Mouse (Mus musculus) G1E-ER4 (cell line): ENCODE data around the gene Lrrc4. TPM values are rescaled to one million over a fixed set of nuclear protein-coding genes. Genes with fewer than 3 reads are reported as not detected.

Experiments used
- GATA1 ChIP-seq: IDR thresholded peaks from one replicate; pipeline ENCODE4 v1.8.0; 2012; ENCODE audit warnings: low read length, inconsistent platforms
- polyA plus RNA-seq: library from polyadenylated mRNA; stranded (reverse); fragments of >175 nt; gene quantifications from 2 replicates; pipeline ENCODE4 v1.2.3, GENCODE M21; 2012

Lrrc4 gene
- polyA plus RNA-seq, 1 experiment = not detected

- TF ChIP-seq GATA1 = no peak
These were observed 85.7 kb downstream of the Lrrc4 start for GRCm38 (mm10) chr6:28745864-28746263.

GRCm38 (mm10) chr6:28743586-28743985 lies 88.0 kb downstream of the Lrrc4 start:
- no peak for TF ChIP-seq GATA1

GRCm38 (mm10) chr6:28737601-28738000 lies 93.9 kb downstream of the Lrrc4 start:
- TF ChIP-seq GATA1 = no peak

- TF ChIP-seq GATA1 = no peak
These were observed 94.9 kb downstream of the Lrrc4 start for GRCm38 (mm10) chr6:28736665-28737064.

- TF ChIP-seq GATA1 = no peak
These were observed 96.4 kb downstream of the Lrrc4 start for GRCm38 (mm10) chr6:28735116-28735515.

- no peak for TF ChIP-seq GATA1
These were observed 97.5 kb downstream of the Lrrc4 start for GRCm38 (mm10) chr6:28733884-28734647.

GRCm38 (mm10) chr6:28731246-28731645 lies 100.3 kb downstream of the Lrrc4 start:
- TF ChIP-seq GATA1 = no peak

GRCm38 (mm10) chr6:28729649-28730048 lies 101.9 kb downstream of the Lrrc4 start:
- no peak for TF ChIP-seq GATA1

- no peak for TF ChIP-seq GATA1
These were observed 102.3 kb downstream of the Lrrc4 start for GRCm38 (mm10) chr6:28729236-28729635.

- no peak for TF ChIP-seq GATA1
These were observed 106.8 kb downstream of the Lrrc4 start for GRCm38 (mm10) chr6:28724776-28725175.

GRCm38 (mm10) chr6:28723059-28723458 lies 108.5 kb downstream of the Lrrc4 start:
- TF ChIP-seq GATA1 = no peak

GRCm38 (mm10) chr6:28720391-28721171 lies 111.0 kb downstream of the Lrrc4 start:
- no peak for TF ChIP-seq GATA1

GRCm38 (mm10) chr6:28717845-28718237 lies 113.7 kb downstream of the Lrrc4 start:
- TF ChIP-seq GATA1 = no peak

- TF ChIP-seq GATA1 = no peak
These were observed 114.2 kb downstream of the Lrrc4 start for GRCm38 (mm10) chr6:28717203-28717844.

- no peak for TF ChIP-seq GATA1
These were observed 121.5 kb downstream of the Lrrc4 start for GRCm38 (mm10) chr6:28710035-28710434.

- TF ChIP-seq GATA1 = no peak
These were observed 124.5 kb downstream of the Lrrc4 start for GRCm38 (mm10) chr6:28706976-28707592.
